Mouse (Mus musculus): Measurements from ENCODE around the gene Fn3k.

Gene Fn3k

DNA sequence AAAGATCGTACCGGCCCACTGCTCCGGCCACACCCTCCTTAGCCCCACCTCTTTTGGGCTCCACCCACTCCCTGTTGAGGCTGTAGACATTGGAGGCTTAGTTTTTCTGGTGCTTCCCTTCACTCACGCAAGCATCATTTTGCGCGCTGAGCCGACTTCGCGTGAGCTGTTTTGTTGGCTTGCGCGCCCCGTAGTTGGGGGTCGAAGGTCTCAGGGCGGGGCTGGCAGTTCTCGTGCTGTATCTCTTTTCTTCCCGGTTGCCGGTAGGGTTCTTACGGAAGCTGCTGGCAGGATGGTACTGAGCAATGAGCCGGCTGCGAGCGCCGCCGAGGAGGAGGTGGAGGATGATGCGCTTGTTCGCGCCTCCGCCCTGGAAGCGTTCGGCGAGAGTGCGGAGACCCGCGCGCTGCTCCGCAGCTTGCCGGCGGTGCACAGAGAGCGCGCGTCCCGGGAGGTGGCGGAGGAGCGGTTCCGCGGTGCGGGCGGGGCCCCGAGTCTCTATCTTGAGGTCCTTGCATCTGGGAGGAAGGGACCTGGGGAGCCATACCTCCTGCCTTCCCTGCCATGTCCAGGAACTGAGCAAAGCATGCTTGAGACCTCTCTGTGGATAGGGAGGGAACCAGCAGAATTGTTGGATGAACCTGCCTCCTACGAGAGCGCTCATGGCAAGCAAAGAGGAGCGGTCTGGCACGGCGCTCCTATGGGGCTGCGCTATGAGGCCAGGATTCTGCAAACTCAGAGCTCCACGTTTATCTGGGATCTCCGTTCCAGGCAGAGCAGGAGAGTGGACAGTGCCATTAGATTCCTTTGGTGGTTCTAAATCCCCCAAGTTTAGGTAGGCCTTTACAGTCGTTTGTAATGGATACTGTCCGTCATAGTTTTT is 17.3 kb downstream of the Fn3k start, which contains the start of gene Tbcd:
Gene Tbcd (plus strand): TSS at position 197 of the 883 bp plus-strand sequence.
- DNase-seq (ENCODE audit: low read depth, low spot score): peak; percentile 97

DNA sequence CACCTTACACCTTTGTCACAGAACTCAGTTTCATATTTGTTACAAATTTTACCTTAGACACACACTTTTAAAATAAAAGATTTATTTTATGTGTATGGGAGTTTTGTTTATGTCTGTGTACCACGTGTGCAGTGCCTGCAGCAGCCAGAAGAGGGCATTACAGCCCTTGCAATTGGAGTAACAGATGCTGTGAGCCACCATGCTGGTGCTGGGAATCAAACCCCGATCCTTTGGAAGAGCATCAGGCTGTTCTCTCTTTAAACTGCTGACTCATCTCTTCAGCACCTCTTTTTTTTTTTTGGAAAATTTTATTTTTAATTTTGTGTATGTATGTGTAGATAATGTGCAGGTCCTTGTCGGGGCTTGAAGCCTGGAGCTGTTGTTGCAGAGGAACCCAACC is 23.2 kb downstream of the Fn3k start:
- DNase-seq (ENCODE audit: low read depth, low spot score): no peak

DNA sequence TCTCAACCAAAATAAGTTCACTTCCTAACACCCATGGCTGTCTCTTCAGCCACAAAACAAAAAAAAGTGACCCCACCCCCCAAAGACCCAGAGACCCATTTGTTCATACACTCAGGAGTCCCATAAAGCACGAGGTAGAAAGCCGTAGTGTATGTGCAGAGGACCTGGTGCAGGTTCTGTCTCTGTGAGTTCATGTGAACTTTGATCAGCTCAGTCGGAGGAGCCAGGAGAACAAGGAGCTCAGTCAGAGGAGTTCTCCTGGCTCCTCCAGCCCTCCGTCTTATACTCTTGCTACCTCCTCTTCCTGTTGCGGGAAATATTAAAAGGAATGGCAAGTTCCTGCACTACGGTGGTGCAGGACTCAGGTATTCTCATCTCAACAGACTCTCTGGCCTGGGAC is 32.7 kb downstream of the Fn3k start:
- DNase-seq (ENCODE audit: low read depth, low spot score): no peak

DNA sequence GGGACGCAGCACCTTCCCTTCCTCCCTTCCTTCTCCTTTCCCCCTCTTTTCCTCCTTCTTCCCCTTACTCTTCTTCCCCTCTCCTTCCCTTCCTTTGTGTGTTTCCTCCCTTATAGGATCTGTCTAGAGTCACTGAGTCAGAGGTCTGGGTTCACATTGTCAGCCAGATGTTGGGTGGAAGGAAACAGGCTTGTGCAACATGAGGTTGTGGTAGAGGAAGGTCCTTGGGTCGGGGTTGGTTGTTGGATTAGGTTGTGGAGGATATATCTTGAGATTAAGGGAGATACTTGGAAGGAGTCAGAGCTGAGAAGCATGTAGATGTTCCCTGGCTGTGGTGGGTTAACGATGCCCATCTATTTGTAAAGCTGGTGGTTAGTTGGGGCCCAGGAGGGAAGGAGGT is 40.1 kb downstream of the Fn3k start:
- peak; percentile 60 for DNase-seq (ENCODE audit: low read depth, low spot score)

DNA sequence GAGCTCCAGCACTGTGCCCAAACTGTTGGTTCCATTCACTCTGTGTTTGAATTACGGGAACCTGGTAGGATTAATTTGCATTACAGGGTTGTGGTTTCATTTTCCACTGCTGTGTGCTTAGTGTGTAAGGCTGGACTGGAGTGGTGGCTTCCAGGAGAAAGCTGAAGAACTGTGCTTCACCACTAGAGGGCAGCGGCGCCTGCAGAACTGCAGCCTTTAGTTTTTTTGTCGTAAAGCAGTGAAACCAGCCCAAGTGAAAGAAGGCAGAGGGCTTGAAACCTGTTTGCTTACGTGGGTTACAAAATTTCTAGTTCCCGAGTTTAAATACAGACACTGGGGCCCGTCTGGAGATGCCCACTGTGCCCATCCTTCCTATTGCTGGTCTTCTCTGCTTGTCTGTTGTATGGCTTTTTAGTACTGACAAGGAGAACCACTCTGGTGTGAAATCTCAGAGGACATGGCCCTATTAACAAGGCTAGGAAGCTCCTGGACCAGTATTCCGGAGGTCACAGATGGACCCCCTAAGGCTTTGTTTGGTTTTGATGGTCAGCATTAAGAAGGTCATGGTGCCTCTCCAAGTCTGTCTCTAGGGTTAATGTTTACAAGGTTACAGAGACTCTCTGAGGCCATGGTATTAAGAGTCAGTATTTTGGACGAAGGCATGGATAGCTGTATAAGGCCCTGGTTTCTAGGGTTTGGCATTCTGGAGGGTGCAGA is 41.1 kb downstream of the Fn3k start:
- DNase-seq (ENCODE audit: low read depth, low spot score): peak; percentile 93

DNA sequence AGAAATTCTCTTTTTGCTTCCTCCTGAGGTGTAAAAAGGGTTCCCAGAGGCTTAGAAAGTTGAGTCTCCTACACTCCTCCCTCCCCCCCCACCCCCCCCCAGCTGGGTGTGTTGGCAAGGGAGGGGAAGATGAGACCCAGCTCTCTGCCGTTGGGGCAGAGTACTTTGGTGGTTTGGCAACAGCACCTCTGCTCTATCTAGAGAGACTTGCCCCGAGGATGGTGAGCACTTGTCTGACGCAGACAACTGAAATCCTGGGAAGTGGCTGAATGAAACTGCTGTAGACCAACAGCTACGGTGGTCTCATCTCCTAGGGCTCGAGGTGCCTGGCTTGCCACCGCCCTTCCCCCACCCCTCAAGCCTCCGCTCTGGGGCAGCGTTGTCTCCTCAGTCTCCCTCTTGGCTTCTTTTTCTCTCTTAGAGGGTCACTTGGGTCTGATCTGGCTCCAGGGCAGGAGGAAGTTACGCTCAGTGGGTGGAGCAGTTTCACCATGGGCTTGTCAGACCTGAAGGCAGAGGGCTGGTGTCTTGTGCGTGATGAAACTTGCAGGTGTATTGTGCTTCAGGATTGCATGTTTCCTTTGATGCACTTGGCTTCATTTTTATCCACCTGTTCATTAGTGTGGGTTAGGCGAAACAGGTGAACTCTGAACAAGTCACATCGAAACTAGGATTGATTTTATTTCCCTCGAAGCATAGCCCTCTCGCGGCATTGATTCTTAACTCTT is 44.9 kb downstream of the Fn3k start:
- DNase-seq (ENCODE audit: low read depth, low spot score): no peak

DNA sequence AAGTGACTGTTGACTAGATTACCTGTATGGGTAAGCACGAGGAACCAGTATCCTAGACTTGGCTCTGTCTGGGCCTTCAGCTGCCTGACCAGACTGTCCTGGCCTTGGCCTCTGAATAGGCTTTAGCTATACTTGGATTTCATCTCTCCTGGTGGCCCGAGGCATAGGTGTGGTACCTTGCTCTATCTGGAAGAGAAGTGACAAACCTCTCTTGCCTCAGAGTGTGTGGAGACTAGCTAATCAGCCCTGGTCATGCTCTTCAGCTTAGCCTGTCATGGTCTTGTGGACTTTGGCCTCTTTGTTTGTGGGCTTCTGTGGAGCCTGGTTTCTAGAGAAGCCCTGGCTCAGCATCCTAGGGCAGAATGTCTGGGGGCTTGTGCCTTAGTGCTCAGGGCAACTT is 46.4 kb downstream of the Fn3k start:
- no peak for DNase-seq (ENCODE audit: low read depth, low spot score)

DNA sequence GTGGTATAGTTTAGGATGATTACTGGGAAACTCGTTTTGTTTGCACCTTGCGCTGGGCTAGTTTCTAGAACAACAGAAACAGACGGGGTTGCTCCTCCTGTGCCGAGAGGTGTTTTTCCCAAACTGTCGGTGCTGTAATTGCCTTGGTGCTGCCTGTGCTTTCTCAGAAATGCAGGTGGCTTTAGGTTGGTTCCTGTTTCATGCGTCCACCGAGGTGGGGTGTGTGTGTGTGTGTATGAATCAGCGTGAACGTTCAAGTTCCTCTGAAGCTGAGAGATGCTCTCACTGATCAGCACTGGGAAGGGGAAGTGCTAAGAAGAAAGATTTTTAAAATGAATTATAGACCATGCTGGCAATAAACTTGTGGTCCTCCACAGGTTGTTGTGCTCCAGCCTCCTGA is 51.2 kb downstream of the Fn3k start:
- no peak for DNase-seq (ENCODE audit: low read depth, low spot score)

DNA sequence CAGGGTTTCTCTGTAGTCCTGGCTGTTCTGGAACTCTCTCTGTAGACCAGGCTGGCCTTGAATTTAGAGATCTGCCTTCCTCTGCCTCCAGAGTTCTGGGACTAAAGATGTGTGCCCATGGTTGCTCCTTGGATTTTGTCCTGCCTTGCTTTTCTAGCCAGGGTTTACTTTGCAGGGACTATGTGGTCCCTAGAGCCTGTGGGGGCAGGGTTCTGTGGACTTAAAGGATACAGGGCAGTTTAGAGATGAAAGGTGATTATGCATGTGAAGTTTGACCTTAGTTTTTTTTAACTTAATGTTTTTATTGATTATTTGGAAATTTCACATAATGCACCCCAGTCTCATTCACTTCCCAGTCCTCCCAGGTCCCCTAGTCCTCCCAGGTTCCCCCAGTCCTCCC is 55.9 kb downstream of the Fn3k start:
- no peak for DNase-seq (ENCODE audit: low read depth, low spot score)

Measured in 3T3-L1 (cell line).